Mouse (Mus musculus): ENCODE results near the gene Pmm2. TPM values are rescaled to one million over a fixed set of nuclear protein-coding genes. Genes with fewer than 3 reads are reported as not detected.
A peak's percentile ranks its signal among the peaks of the same experiment; 100 is the strongest.

Gene Pmm2
- polyA plus RNA-seq, 1 experiment from 2014 or later = 126 TPM

DNA sequence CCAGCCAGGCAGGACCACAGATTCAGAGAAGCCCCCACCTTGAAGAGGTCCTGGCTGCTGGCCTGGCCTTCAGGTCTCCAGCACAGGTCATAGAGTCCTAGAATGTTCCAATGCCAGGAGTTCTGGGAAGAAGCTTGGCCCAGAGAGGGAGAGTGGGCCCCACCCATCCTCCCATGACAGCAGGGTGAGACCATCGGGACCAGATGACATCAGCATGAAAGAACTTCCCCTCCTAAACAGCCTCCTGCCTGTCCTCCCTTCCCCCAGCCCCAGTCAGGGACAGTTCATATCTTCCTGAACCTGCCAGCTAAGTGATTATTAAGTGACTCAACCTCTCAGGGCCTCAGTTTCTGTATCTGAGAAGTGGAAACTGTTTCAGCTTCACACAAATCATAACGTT lies 29.0 kb downstream of the Pmm2 start:
- WGBS = 34% methylated on average over 2 of the region's 2 CpGs
- peaks cover 3% of the 10 kb centered on the region for H3K36me3 ChIP-seq (ENCODE audit: control insufficient read depth, insufficient read depth, low read length)
- ATAC-seq = no peak
- H3K9me3 ChIP-seq (ENCODE audit: control insufficient read depth, low read length) = no peaks in the 10 kb centered on the region
- H3K27me3 ChIP-seq (replicated peaks; ENCODE audit: control insufficient read depth, insufficient read depth, low read length) = no peaks in the 10 kb centered on the region
- no peak overlapping the region for H3K4me3 ChIP-seq (ENCODE audit: low read length)
- peaks cover 49% of the 10 kb centered on the region for H3K4me1 ChIP-seq (ENCODE audit: control insufficient read depth, insufficient read depth, low read length)
- no peak overlapping the region for H3K4me2 ChIP-seq (ENCODE audit: low read depth, low read length)
- H3K9ac ChIP-seq (ENCODE audit: low read depth, low read length) = peak overlapping the region; percentile 27; the same call in 1 of the 2 replicates
- H3K27ac ChIP-seq (ENCODE audit: low read length) = no peak overlapping the region

DNA sequence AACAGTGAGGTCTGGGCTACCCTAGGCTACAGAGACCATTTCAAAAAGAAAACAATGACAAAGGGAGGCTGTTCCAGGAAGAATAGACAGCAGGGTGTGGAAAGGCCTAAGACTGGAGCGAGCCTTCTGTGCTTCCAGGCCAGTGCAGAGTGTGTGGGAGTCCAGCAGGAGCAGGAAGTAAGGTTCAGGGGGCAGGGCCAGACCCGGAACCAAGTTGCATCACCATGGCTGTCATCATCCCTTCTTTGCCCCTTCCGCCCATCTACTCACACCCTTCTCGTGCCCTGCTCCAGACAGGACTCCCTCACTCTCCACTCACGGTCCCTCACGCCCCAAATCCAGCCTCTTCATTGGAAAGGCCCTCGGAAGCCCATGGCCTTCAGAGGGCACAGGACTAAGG lies 29.8 kb downstream of the Pmm2 start:
- WGBS = 78% methylated on average over 7 of the region's 7 CpGs

DNA sequence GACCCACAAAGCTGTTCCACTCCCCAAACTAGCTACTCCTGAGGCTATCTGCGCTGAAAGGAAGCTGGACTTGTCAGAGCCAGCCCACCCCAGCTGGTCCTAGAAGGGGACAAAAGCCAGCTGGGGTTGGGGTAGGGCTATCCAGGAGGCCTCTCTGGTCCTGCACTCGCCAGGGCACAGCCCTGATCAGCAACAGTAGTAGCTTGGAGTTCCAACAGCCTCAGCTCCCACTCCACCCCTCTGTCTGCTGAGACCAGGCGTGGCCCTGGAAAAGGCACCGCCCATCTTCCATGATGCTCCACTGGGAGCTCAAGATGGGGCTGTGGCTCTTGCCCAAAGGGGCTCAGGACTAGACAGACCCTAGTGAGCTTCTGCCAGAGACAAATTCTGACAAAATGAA lies 30.3 kb downstream of the Pmm2 start:
- H3K9ac ChIP-seq (ENCODE audit: low read depth, low read length) = 0 out of 2 replicates have a peak overlapping the region, but pooled peaks have one; percentile 19
- no peaks in the 10 kb centered on the region for H3K27me3 ChIP-seq (replicated peaks; ENCODE audit: control insufficient read depth, insufficient read depth, low read length)
- H3K27ac ChIP-seq (ENCODE audit: low read length) = peak overlapping the region; percentile 28
- H3K9me3 ChIP-seq (ENCODE audit: control insufficient read depth, low read length) = no peaks in the 10 kb centered on the region
- no peak overlapping the region for H3K4me3 ChIP-seq (ENCODE audit: low read length)
- no peak overlapping the region for H3K4me2 ChIP-seq (ENCODE audit: low read depth, low read length)
- no peaks in the 10 kb centered on the region for H3K36me3 ChIP-seq (ENCODE audit: control insufficient read depth, insufficient read depth, low read length)
- WGBS = 62% methylated on average over 4 of the region's 4 CpGs
- no peak for ATAC-seq
- peaks cover 49% of the 10 kb centered on the region for H3K4me1 ChIP-seq (ENCODE audit: control insufficient read depth, insufficient read depth, low read length)

More for the DNA sequence above, 29.8 kb downstream of the Pmm2 start:
- no peaks in the 10 kb centered on the region for H3K9me3 ChIP-seq (ENCODE audit: control insufficient read depth, low read length)
- no peaks in the 10 kb centered on the region for H3K36me3 ChIP-seq (ENCODE audit: control insufficient read depth, insufficient read depth, low read length)
- H3K27me3 ChIP-seq (replicated peaks; ENCODE audit: control insufficient read depth, insufficient read depth, low read length) = no peaks in the 10 kb centered on the region
- 0 out of 2 replicates have a peak overlapping the region, but pooled peaks have one; percentile 19 for H3K9ac ChIP-seq (ENCODE audit: low read depth, low read length)
- H3K4me3 ChIP-seq (ENCODE audit: low read length) = no peak overlapping the region
- no peak for ATAC-seq
- H3K27ac ChIP-seq (ENCODE audit: low read length) = peak overlapping the region; percentile 28; the same call in 1 of the 2 replicates
- peaks cover 49% of the 10 kb centered on the region for H3K4me1 ChIP-seq (ENCODE audit: control insufficient read depth, insufficient read depth, low read length)
- no peak overlapping the region for H3K4me2 ChIP-seq (ENCODE audit: low read depth, low read length)

DNA sequence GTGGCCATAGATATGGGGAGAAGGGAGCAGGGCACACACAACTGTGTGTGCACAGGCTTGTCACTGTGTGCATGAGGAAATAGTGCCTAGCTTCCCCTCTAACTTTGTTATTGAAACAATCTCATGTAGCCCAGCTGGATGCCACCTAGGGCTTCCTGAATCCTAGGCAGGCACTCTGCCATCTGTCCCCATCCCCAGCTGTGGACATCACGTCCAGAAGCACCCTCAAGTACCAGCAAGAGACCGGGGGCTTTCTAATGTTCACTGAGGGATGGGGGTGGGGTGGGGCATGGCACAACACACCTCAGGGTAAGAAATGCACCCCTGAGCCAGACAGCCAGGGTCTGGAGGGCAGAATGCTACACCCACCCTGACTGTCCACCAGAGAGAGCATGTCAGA lies 30.9 kb downstream of the Pmm2 start:
- WGBS = 87% methylated on average over 2 of the region's 2 CpGs
- Histone ChIP-seq H3K9ac (ENCODE audit: low read depth, low read length) (no peak overlapping the region), H3K9me3 (ENCODE audit: control insufficient read depth, low read length) (no peaks in the 10 kb centered on the region), H3K4me2 (ENCODE audit: low read depth, low read length) (no peak overlapping the region), H3K4me1 (ENCODE audit: control insufficient read depth, insufficient read depth, low read length) (peaks cover 53% of the 10 kb centered on the region), H3K36me3 (ENCODE audit: control insufficient read depth, insufficient read depth, low read length) (no peaks in the 10 kb centered on the region), H3K27me3 (replicated peaks; ENCODE audit: control insufficient read depth, insufficient read depth, low read length) (no peaks in the 10 kb centered on the region), H3K4me3 (ENCODE audit: low read length) (no peak overlapping the region), H3K27ac (ENCODE audit: low read length) (no peak overlapping the region)
- ATAC-seq = no peak

DNA sequence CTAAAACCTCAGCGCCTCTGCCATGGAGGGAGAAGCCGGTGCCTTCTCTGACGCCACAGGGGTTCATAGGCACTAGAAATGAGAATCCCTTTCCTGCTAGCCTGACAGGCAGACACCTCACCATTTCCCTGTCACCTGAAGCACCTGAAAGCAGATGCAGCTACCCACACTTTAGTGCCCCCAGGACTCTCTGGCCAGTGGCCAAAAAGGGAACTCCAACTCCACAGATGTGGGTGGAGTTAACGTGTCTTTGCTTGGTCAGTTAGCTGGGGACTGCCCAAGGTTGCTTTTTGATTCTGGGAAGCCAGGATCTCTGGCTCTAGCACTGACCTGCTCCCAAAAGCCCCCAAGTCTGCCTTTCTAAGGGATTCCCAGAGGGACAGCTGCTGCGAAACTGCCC lies 32.0 kb downstream of the Pmm2 start:
- Histone ChIP-seq H3K9me3 (ENCODE audit: control insufficient read depth, low read length) (no peaks in the 10 kb centered on the region), H3K4me1 (ENCODE audit: control insufficient read depth, insufficient read depth, low read length) (peaks cover 53% of the 10 kb centered on the region), H3K36me3 (ENCODE audit: control insufficient read depth, insufficient read depth, low read length) (no peaks in the 10 kb centered on the region), H3K9ac (ENCODE audit: low read depth, low read length) (peak overlapping the region; percentile 75), H3K4me2 (ENCODE audit: low read depth, low read length) (peak overlapping the region; percentile 64), H3K4me3 (ENCODE audit: low read length) (0 out of 2 replicates have a peak overlapping the region, but pooled peaks have one; percentile 7), H3K27ac (ENCODE audit: low read length) (no peak overlapping the region), H3K27me3 (replicated peaks; ENCODE audit: control insufficient read depth, insufficient read depth, low read length) (no peaks in the 10 kb centered on the region)
- ATAC-seq = no peak
- WGBS = 64% methylated on average over 5 of the region's 5 CpGs

DNA sequence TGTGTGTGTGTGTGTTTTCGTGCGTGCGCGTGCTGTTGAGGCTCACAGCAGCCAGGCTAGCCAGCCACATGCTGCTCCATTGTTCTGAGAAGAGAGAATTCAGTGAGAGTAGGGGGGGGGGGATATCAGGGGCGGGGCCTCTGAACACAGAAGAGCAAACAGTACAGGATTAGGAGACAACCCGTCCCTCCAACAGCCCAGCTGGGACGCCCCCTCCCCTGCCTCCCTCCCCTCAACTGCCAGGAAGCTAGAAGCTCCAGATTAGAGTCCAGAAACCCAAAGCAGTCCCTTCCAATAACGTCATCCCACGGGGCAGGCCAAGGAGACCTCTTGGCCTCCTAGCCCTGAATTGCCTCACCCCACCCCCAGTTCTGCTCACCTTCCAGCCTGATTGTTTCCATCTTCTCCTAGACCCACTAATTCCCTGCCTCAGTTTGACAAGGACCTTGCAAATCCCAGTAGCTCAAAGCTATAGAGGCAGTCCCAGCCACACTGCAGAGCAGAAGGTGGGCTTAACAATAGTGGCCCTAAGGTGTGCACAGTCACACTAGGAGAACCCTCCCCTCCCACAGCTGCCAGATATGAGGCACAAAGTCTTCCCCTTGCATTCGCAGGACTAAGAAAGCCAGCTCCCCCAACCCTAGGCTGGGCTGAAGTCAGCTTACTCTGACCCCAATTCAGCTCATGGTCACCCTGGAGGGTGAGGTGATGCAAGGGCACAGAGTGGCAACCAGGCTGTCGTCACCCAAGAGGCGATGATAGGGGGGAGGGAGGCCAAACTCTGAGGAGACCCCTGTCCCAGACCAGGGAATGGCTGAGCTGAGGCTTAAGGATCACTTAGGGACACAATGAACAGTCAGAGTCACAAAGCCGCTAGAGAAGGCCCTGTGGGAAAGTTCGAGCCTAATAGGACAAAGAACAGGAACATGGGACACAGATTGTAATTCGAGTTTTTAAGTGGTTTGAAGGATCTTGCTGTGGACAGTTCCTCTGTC lies 32.9 kb downstream of the Pmm2 start:
- no peaks in the 10 kb centered on the region for H3K9me3 ChIP-seq (ENCODE audit: control insufficient read depth, low read length)
- H3K36me3 ChIP-seq (ENCODE audit: control insufficient read depth, insufficient read depth, low read length) = no peaks in the 10 kb centered on the region
- H3K27me3 ChIP-seq (replicated peaks; ENCODE audit: control insufficient read depth, insufficient read depth, low read length) = no peaks in the 10 kb centered on the region
- H3K4me3 ChIP-seq (ENCODE audit: low read length) = peak overlapping the region; percentile 75
- H3K4me1 ChIP-seq (ENCODE audit: control insufficient read depth, insufficient read depth, low read length) = peaks cover 53% of the 10 kb centered on the region
- 14% methylated on average over 14 of the region's 15 CpGs for WGBS
- no peak for ATAC-seq
- peak overlapping the region; percentile 75 for H3K9ac ChIP-seq (ENCODE audit: low read depth, low read length)
- H3K27ac ChIP-seq (ENCODE audit: low read length) = peak overlapping the region; percentile 89
- H3K4me2 ChIP-seq (ENCODE audit: low read depth, low read length) = peak overlapping the region; percentile 64

DNA sequence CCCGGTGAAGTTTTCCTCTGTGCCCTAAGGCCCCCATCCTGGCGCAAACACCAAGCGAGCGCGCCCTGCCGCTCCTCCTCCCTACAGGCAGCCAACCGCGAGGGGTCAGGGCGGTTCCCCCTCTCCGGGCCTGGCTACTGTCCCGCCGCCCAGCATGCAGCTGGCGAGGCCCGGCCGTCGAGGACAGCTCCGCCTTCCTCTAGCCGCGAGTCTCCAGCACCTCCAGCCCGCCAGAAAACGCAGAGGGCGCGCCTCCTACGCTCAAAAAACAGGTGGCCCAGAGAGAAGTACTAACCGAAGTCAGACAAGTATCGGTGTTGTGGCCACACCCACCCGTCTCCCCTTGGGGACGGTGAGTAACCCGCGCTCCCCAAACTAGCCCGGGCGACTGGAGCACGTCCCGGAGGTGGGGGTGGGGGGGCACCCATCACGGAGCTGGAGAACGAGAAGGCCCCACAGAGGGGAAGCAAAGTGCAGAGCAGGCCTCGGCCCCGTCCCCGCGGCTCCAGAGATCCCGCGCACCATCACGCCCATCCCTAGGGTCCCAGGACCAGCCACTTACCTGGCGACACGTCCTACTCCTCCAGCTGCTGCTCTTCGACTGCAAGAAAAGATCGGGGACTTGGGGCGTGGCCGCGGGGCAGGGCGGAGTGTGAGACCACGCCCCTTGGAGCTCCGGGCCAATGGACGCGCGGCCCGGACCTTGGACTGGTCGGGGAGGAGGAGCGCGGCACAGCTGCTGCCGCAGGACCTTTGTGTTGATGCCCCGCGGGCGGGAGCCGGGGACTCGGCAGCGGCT lies 34.3 kb downstream of the Pmm2 start, which contains the start of gene Carhsp1:
Gene Carhsp1, minus strand, starts transcription at position 605 of the 799 bp plus-strand sequence.
- WGBS = under 1% methylated on average over 67 of the region's 67 CpGs
- Histone ChIP-seq H3K27ac (ENCODE audit: low read length) (peak within 1 kb of the TSS; percentile 89), H3K4me2 (ENCODE audit: low read depth, low read length) (peak within 1 kb of the TSS; percentile 64), H3K4me1 (ENCODE audit: control insufficient read depth, insufficient read depth, low read length) (peaks cover 45% of the 10 kb centered on the region), H3K27me3 (replicated peaks; ENCODE audit: control insufficient read depth, insufficient read depth, low read length) (no peaks in the 10 kb centered on the region), H3K9me3 (ENCODE audit: control insufficient read depth, low read length) (no peaks in the 10 kb centered on the region), H3K9ac (ENCODE audit: low read depth, low read length) (peak within 1 kb of the TSS; percentile 75), H3K4me3 (ENCODE audit: low read length) (peak within 1 kb of the TSS; percentile 75), H3K36me3 (ENCODE audit: control insufficient read depth, insufficient read depth, low read length) (no peaks in the 10 kb centered on the region)
- ATAC-seq = peak; percentile 92

DNA sequence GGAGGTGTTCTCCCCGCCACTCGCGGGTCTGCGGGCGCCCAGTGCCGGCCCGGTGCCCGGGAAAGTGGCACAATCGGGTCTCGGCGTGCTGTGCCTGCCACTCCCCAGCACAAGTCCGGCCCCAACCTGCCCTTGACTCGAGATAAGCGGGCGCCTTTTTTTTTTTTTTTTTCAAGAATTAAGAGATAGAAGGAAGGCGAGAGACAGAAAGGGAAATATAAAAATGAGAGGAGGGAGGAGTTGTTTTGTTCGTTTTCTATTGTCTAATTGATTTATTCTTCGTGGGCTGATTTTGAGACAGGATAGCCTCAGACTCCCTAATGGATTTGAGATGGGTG lies 34.8 kb downstream of the Pmm2 start:
- ATAC-seq = no peak
- Histone ChIP-seq H3K9me3 (ENCODE audit: control insufficient read depth, low read length) (no peaks in the 10 kb centered on the region), H3K4me2 (ENCODE audit: low read depth, low read length) (peak overlapping the region; percentile 64), H3K9ac (ENCODE audit: low read depth, low read length) (peak overlapping the region; percentile 75), H3K36me3 (ENCODE audit: control insufficient read depth, insufficient read depth, low read length) (no peaks in the 10 kb centered on the region), H3K27ac (ENCODE audit: low read length) (peak overlapping the region; percentile 70), H3K27me3 (replicated peaks; ENCODE audit: control insufficient read depth, insufficient read depth, low read length) (no peaks in the 10 kb centered on the region), H3K4me1 (ENCODE audit: control insufficient read depth, insufficient read depth, low read length) (peaks cover 39% of the 10 kb centered on the region), H3K4me3 (ENCODE audit: low read length) (peak overlapping the region; percentile 75)
- under 1% methylated on average over 18 of the region's 18 CpGs for WGBS

DNA sequence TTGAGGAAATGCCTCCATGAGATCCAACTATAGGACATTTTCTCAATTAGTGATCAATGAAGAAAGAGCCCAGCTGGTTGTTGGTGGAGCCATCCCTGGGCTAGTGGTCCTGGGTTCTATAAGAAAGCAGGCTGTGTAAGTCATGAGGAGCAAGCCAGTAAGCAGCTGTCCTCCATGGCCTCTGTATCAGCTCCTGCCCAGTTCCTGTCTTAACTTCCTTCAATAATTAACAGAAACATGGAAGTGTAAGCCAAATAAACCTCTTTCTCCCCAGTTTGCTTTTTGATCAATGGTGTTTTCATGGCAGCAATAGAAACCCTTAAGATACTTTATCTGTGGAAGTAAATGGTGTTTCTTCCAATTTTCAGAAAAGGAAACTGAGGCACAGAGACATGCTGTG lies 35.3 kb downstream of the Pmm2 start:
- no peaks in the 10 kb centered on the region for H3K36me3 ChIP-seq (ENCODE audit: control insufficient read depth, insufficient read depth, low read length)
- no peak overlapping the region for H3K4me3 ChIP-seq (ENCODE audit: low read length)
- peak overlapping the region; percentile 64; the same call in 1 of the 2 replicates for H3K4me2 ChIP-seq (ENCODE audit: low read depth, low read length)

More for the DNA sequence above, 35.3 kb downstream of the Pmm2 start:
- ATAC-seq = no peak
- Histone ChIP-seq H3K4me1 (ENCODE audit: control insufficient read depth, insufficient read depth, low read length) (peaks cover 34% of the 10 kb centered on the region), H3K27me3 (replicated peaks; ENCODE audit: control insufficient read depth, insufficient read depth, low read length) (no peaks in the 10 kb centered on the region), H3K27ac (ENCODE audit: low read length) (no peak overlapping the region; the same call in 1 of the 2 replicates), H3K9ac (ENCODE audit: low read depth, low read length) (no peak overlapping the region), H3K9me3 (ENCODE audit: control insufficient read depth, low read length) (no peaks in the 10 kb centered on the region)

Data from intestine, embryonic 16.5 days (tissue).